Mouse (Mus musculus): Measurements from ENCODE around the gene Zfp383.
A peak's percentile ranks its signal among the peaks of the same experiment; 100 is the strongest.
"Not testable (repeated sequence)": the region's sequence is repeated elsewhere in the genome, so short reads cannot be mapped to it uniquely, and the experiment has no call there.

Gene Zfp383

DNA sequence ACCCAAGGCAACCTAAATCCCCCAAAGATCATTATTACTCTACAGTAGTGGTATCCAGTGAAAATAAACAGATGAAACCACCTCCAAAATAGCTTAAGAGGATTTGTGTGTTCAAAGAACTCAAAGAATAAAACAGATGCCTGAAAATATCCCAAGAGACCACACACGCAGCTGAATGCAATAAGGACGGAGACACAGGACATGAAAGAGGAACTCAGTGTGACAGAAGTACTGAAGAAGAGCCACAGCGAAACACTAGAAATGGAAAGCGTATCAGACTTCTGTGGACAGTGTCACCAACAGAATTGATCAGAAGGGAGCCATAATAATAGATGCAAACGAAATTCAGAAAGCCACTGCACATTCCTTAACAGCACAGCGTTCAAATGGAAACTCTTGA, 30.8 kb downstream of the Zfp383 start:
- no peak for DNase-seq (ENCODE audit: low spot score in 2 of 2)

DNA sequence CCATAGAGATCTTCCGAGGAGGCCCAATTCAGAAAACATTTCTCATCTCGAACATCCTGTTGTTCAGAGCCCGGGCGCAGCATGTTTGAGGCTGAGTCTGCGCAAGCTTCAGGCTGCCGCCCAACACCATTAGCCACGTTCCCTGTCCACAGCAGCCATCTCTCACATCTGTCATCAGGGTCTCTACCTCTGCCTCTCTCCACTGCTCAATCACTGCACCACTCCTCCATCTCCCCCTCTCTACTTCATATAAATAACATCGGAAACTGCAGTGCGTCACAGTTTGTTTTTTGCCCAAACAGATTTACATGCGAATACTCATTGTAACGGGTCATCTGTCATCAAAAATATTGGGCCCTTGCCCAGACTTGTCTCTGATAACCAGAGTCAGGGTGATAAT, 33.0 kb downstream of the Zfp383 start:
- no peak for DNase-seq (ENCODE audit: low spot score in 2 of 2)

- no peak for DNase-seq (ENCODE audit: low spot score in 2 of 2)
These were observed 34.7 kb downstream of the Zfp383 start for GRCm38 (mm10) chr7:29942740-29943139.

- DNase-seq (ENCODE audit: low spot score in 2 of 2) = no peak
These were observed 35.7 kb downstream of the Zfp383 start for GRCm38 (mm10) chr7:29943720-29944119.

DNA sequence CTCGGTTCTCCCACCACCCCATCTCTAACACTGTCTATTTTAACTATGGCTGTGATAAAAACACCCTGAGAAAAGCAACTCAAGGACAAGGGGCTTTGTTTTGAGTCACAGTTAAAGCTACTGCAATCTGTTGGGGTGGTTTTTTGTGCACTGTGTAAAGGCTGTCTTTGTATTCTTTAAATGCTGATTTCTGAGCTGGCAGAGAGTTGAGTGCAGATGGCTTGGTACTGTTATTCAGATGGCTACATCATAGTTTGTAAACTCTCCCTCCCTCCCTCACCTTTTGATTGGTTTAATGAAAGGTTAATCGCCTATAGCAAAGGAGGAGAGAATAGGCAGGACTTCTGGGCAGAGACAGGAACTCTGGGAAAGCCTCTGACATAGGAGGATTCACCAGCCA, 36.2 kb downstream of the Zfp383 start:
- no peak for DNase-seq (ENCODE audit: low spot score in 2 of 2)

DNA sequence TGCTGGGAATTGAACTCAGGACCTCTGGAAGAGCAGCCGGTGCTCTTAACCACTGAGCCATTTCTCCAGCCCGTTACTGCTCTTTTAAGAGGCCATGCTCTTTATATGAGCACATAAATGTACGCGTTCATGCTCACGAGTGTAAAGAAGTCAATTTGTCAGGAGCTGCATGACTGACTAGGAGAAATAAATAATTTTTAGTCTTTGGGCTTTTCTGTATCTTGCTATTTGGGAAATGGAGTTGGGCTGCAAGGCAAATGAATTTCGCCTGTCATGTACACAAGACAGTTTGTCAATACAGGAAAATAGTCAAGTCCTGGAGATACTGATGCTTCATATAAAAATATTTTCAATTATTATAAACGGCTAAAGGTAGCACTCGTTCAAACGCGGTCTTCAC, 45.1 kb downstream of the Zfp383 start:
- DNase-seq (ENCODE audit: low spot score in 2 of 2) = no peak

DNA sequence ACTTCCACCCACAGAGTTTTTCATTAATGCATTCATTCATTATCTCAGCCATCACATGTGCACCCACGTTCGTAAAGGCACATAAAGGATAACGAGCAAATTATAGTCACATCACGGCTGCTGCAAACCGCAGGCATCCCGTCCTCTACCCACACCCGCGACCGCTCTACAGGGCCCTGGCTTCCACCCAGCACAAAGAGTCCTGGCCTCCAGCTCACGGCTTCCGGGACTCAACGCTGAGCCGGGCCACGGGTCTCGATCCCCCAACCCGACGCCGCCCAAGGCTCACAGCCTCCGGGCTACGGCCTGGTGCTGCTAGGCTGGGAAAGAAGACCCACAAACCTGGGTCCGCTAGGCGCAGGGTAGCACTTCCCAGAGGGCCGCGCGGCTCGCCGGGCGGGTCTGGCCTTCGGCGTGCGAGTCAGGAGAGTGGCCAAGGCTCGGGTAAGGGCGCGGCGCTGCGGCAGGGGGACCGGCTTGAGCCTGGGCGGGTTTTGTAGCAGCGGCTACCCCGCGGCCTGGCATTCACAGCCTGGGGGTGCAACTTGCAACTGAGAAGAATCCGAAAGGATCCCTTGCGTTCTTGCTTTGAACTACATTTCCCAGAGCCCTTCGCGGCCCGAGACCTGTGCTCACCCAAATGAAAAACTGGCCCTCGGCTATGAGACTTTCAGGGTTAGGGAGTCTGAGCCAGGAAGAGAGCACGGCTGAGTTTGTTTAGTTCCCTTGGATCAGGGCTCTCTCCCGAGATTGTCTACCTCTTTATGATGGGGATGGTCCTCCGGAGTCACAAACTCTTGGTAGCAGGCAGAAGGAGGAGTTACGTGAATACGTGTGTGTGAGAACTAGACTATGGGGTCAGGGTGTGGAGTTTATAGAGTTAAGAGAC, 45.7 kb downstream of the Zfp383 start, which contains the start of gene Zfp74:
Zfp74 (minus strand) TSS at position 577 of the 889 bp plus-strand sequence.
- peak; percentile 45 to 75 for DNase-seq (ENCODE audit: low spot score in 2 of 2)

DNA sequence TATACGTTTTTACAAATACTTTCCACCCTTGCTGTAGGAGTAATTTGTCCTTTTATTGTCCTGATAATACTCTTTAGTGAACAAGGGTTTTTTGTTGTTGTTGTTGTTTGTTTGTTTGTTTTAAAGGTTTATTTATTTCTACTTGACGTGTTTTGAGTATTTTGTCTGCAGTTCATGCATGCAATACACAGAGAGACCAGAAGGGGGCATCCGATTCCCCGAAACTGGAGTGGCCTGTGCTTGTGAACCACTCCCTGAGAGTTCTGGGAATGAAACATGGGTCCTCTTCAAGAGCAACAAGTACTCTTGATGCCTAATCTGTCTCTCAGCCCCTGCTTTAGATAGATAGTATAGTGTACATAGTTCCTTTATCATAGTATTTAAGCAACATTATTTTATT, 46.7 kb downstream of the Zfp383 start:
- DNase-seq (ENCODE audit: low spot score in 2 of 2) = no peak

- peak in 1 of 2 experiments; percentile 11 for DNase-seq (ENCODE audit: low spot score in 2 of 2)
These were observed 48.2 kb downstream of the Zfp383 start for GRCm38 (mm10) chr7:29956257-29956656.

- DNase-seq (ENCODE audit: low spot score in 2 of 2) = no peak
These were observed 50.2 kb downstream of the Zfp383 start for GRCm38 (mm10) chr7:29958125-29958724.

DNA sequence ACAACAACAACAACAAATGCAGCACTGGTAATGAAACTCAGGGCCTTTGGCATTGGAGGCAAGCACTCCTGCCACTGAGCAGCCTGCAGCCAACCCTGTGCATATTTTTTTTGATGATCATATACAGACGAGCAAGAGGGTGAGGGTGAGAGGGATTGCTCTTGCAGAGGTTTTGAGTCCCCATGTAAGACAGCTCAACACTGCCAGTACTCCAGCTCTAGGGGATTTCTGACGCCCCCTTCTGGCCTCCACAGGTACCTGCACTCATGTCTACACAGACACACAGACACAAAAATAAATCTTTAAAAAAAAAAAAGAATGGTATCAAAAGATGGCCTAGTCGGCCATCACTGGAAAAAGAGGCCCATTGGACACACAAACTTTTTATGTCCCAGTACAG, 51.0 kb downstream of the Zfp383 start:
- DNase-seq (ENCODE audit: low spot score in 2 of 2) = no peak

DNA sequence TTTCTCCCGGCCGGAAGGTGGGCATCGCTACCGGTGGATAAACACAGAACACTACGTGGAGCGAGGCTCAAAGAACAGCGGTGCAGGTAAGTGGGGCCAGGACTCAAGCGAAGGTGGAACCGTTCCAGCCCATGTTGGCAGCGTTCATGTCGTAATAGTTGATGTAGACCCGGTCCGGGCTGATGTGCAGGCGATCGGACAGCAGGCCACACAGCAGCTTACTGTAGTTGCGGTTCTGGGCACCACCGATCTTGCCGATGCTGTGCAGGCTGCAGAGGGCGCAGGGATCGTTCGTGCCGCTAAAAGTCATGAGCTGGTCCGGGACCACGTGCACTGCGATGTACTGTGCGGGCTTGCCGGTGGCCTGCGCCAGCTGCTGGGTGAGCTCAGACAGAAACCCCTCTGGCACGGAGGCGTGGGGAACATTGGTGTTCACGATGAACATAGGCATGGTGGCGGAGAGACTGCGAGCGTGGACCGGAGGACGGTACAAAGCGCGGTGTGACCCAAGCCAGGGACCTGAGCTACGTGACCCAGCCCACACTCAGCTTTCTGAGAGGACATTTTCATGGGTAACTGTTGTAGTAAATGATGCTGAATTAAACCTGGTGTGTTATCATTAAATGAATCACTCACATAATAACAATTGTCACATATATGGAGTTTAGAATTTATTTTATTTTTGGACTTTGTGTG, 57.2 kb downstream of the Zfp383 start:
- DNase-seq (ENCODE audit: low spot score in 2 of 2) = not testable (repeated sequence)
